Mouse (Mus musculus): ENCODE measurements around the gene Slc22a27. TPM values are rescaled to one million over a fixed set of nuclear protein-coding genes. Genes with fewer than 3 reads are reported as not detected.

Slc22a27 gene
- polyA plus RNA-seq, 1 experiment from 2014 or later = not detected

Small RNA genes lying within 50 kb of the gene (microRNA-seq; reads per million reads assigned to microRNA genes)
- not detected for gene Gm24951

Other genes starting within 250 kb of the Slc22a27 start
- not detected in 2 replicates for gene Slc22a26, start 163.4 kb downstream of the Slc22a27 start, polyA plus RNA-seq (2014; fragmentation: Nextera tagmentation; extraction: Ambion mirVana)
- not detected in 2 replicates for gene Slc22a28, start 166.0 kb upstream of the Slc22a27 start, polyA plus RNA-seq (2014; fragmentation: Nextera tagmentation; extraction: Ambion mirVana)

Measured in midbrain, embryonic 14.5 days (tissue).